Mouse (Mus musculus) c-Kit-positive CD71-positive TER-119-positive erythroid progenitor cells, embryonic 14.5 days (primary cell): Measurements from ENCODE around the gene Smchd1.

ENCODE experiments used
- DNase-seq: peaks from one replicate; pipeline ENCODE4 v3.0.0-alpha.2; 2013; ENCODE audit warnings: low spot score

Gene Smchd1

DNA sequence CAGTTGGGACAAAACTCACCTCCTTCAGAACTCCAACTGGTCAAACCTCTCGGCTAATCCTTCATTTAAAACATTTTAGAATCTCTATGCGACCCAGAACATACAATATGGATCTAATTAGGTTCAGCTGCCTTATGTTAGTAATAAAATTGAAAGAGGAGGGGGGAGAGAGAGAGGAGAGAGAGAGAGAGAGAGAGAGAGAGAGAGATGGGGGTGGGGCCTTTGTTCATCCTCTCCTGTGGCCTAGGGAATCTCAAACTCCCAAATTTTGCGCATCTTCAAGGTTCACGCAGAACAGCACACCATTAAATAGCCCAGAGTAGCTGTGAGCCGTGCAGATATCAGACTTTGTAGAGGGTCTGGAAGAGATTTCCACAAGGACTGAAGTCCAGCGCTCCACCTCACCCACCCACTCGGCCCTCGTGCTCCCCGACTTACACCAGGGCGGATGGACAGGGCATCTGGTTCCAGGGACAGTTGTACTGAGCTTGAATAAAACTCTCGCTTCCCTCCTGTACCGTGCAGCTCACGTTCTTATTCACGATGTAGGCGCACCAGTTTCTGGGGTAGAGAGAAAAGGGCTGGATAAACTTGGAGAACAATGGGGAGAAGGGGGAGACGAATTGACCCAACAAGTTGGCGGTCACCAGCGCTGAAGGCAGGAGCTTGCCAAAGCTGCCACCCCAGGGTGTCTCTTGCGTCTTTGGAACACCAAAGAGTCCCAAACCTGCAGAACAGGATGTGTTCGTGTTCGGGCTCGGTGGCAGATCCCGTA, 165.2 kb downstream of the Smchd1 start:
- DNase-seq, result no peak

DNA sequence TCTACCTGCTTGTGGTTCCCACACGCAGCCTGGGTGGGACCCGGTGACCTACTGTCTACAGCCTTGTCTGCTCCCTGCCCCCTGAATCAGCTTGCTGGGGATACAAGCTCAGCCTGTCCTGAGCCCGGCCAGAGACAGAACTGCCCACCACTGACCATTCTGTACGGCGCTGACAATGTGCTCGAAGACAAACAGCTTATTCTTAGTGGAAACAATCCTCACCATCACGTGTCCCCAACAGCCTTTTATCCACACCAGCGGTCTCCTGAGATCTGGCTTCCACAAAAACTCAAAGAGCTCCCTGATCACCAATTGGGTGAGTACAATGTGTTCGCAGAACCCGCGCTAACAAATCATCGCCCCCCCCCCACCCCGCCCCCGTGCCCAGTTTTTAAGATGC, 166.0 kb downstream of the Smchd1 start:
- DNase-seq, result no peak

DNA sequence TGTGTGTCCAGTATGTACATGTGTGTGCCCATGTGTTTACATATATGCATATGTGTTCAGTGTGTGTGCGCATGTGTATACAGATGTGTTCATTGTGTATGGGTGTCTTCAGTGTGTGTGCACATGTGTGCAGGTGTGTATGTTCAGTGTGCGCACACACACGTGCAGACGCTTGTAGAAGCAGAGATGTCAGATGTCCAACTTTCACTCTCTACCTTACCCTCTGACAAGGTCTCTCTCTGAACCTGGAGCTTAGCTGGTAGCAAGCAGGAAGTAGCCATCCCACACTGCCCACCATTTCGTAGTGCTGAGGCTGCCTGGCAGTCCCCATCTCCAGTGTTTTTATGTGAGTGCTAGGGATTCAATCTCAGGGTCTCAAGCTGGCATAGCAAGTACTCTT, 166.8 kb downstream of the Smchd1 start:
- DNase-seq, result no peak

DNA sequence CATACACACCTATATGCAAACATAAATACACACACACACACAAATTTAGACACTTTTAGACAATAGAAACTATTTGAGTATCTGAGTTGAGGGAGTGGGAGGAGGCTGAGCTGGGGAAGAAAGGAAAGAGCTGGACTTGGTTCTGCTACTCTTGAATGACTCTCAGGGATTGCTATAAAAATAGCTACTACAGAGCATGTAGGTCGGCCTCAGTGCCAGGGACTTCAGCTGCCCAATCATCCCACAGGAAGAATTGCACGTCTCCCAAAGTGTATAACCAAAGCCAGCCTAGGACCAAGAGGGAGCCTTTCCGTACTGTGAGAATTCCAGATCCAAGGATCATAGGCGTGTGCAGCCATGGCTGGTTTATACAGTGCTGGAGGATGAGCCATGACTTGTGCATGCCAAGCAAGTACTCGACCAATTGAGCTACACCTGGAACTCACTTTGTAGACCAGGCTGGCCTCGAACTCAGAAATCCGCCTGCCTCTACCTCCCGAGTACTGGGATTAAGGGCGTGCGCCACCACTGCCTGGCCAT, 167.8 kb downstream of the Smchd1 start:
- no peak for DNase-seq

DNA sequence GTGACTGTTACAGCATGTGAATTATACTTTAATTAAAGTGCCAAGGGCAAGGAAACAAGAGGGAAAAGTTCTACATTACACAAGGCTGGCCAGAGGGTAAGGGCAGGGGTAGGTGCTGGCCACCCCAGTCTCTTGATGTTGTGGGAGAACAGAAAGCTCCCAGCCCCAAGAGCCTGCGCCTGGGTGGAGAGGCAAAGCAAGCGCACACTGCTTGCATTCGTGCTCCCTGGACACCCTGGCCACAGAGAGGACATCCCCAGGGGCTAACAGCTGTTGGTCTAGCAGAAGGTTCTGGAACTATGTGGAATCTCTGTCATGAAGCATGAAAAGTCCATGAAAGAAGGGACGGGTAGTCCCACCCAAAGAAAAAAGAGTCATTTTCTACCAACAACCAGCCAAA, 168.4 kb downstream of the Smchd1 start:
- no peak for DNase-seq

DNA sequence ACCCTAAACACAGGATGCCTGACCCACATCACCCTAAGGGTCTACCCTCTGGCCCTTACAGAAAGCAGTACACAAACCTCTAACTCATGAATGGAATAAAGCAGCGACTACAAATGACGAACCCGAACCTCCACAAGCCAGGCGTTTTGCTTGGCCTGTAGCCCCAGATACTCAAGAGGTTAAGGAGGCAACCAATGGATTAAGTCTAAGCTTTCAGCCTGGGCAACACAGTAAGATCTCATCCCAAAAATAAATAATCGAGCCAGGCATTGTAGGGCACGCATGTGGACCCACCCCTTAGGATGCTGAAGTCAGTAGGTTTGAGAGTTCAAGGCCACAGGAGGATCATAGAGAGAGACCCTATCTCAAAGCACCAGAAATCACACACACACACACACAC, 169.1 kb downstream of the Smchd1 start:
- no peak for DNase-seq

DNA sequence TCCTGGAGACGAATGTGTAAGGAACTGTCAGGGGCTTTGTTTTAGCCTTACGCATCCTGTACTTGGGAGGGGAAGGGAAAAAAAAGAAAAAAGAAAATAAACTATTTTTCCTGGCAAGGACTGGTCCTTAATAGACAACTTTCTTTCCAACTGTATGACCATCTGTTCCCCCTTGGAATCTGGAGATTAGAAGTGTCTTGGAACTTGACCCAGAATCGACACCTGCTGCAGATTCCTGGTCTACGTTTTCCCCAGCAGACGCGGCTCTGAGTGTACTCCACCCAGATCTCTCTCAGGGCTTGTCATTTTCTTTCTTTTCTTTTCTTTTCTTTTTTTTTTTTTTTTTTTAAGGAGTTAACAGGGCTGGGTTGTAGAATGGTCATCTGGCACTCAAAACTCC, 171.7 kb downstream of the Smchd1 start:
- DNase-seq, result no peak

DNA sequence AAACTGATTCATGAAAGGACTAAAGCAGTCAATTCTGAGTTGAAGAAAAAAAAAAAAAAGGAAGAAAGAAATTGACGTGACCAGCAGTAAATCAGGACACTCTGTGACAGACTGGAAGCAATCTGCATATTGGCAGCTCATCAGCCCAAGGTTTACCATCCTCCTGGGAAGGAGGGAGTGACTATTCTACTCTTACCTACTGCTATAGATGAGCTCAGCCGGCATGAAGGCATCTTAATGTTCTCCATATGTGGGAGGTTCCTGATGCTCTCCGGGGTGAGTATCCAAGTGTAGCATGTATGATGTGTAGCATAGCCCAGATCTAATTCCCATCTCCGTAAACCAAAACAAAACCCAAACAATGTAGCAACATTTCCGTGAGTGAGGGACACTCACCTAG, 173.7 kb downstream of the Smchd1 start:
- no peak for DNase-seq

DNA sequence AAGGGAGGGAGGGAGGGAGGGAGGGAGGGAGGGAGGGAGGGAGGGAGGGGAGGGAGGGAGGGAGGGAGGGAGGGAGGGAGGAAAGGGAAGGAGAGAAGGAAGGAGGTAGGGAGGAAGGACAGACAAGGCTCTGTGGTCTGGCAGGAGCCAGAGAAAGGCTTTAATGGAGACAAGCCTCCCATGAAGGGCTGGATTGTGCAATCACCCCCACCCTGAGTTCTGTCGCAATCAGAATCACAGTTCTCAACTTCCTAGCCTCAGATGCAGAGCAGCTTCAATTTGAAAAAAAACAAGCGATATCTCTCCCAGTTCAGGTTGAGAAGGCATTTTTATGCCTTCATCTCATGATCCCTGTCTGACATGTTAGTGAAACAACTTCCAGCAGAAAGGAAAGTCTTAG, 174.8 kb downstream of the Smchd1 start:
- DNase-seq, result no peak

DNA sequence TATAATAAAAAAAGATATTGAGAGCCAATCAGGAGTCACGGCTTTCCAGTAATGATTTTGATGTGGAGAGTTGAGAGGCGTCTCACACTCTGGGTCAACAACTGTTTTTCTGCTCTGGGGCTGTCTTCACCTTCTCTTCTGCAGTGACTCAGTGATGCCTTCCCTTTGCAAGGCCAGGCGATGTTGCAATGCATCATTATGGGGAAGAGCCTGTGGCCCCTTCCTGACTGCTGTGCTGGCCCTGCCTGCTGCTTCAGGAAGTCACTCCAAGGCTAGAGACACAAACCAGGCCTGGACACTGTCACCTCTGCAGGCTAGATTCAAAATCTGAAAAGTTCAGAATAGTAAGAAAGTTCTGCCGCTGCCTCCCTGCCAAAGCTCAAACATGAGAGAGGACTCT, 175.3 kb downstream of the Smchd1 start:
- DNase-seq, result no peak

DNA sequence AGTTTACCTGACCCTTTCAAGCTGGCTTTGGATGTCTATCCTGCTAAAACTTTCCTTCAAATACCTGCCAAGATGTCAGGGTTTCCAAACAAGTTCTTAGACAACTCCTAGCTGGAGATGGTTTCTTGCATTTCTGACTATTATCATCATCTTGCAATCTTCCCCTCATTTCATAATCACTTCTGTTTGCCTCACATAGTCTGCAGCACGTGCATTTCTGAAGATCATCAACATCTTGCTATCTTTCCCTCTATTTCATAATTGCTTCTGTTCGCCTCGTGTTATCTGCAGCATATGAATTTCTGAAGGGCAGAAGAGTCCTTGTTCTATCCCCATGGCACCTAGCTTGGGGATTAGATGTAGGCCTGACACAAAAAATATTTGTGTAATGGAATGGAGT, 180.6 kb downstream of the Smchd1 start:
- DNase-seq, result no peak
